Mouse (Mus musculus) CD4-positive, CD25-positive, alpha-beta regulatory T cell, adult 4 months (primary cell): Measurements from ENCODE around the gene Tceal6. TPM values are rescaled to one million over a fixed set of nuclear protein-coding genes. Genes with fewer than 3 reads are reported as not detected.
"Not testable (repeated sequence)": the region's sequence is repeated elsewhere in the genome, so short reads cannot be mapped to it uniquely, and the experiment has no call there.

Experiments used
- ATAC-seq: one replicate; pipeline ENCODE4 v1.8.0; 2017
- polyA plus RNA-seq, 2 experiments: library from polyadenylated mRNA; unstranded; fragments of 100-300 nt; shearing (Covaris generic); gene quantifications; one replicate each; pipeline ENCODE4 v1.2.1; 2017

Gene Tceal6
- not detected for polyA plus RNA-seq

DNA sequence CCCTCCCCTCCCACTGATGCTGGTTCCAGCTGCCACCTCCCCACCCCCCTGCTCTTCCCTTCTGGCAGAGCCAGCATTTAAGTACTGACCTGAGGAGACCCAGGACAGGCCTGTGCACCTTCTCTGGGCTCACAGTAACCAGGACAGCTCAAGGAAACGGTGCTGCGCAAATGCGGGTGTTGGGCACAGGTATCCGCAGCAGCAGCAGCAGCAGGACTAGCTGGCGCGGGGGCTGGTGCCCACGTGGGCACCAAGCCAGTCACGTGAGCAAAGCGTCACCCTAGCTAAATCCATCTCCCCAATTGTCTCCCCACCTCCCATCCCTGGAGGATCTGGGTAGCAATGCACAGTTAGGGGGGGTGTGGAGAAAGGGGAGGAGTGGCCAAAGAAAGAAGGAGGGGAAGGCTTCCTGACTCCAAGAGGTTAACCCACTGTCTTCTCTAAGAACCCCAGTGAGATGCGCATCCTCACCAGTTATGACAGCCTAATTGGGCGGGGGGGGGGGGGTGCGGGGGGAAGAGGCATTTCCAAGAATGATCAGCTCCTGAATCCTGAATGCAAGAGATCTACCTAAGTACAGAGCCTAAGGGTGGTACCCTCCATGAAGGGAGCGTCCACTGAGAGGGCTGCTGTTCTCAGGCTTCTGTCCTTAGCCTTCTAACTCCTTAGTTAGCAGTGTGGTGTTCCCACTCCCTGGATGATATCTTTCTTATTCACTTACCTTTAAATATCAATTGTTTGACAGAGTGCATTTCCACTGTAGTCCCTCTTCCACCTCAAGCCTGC lies at the start of gene Tceal6:
Gene Tceal6 (minus strand): TSS at position 252 of the 786 bp plus-strand sequence.
- no peak for ATAC-seq

DNA sequence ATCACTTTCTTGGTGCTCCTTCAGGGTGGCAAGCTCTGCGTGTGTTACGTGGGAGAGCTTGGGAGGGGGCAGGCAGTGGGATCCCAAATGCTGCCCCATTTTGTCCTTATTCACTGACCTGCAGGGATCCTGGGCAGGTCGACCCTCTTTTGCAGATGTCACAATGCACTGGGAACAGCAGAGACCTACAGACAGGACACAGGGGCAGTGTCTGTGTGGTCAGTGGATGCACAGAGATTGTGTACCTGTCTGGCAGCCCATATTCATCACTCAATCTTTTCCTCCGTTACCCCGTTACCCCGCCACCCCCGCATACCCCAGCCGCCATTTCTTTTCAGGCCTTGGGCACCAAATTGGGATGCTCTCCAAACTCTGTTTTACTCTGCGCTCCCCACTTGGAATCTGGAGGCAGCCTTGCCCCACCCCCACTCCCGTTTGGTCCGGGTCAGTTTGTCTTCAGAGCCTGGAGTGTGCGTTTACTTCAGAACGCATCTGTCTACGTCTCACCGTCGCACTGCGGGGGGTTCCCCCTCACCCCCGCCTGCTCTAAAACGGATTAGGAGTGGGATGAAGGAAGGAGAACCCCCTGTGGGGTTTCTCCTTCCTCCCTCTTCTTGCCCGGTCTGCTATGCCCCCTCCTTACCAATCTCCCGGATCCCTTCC lies 583 bp downstream of the Tceal6 start:
- ATAC-seq: not testable (repeated sequence)

DNA sequence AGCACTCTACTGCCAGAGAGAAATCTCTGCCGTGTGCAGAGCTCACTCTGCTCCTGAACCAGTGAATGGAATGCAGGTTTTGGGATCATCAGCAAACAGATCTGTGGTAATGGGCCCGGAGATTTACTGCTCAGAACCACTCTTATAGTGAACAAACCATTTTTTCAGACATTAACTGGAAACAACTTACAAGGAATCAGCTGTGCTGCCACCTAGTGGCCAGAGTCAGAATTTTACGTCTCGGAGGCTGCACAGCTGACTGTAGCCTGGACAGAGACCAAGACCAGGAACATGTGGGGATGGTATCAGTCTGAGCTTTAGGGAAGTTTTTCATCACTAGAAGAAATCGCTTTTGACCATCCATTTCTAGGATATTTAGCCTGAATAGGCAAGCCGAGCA lies 20.6 kb downstream of the Tceal6 start:
- not testable (repeated sequence) for ATAC-seq

DNA sequence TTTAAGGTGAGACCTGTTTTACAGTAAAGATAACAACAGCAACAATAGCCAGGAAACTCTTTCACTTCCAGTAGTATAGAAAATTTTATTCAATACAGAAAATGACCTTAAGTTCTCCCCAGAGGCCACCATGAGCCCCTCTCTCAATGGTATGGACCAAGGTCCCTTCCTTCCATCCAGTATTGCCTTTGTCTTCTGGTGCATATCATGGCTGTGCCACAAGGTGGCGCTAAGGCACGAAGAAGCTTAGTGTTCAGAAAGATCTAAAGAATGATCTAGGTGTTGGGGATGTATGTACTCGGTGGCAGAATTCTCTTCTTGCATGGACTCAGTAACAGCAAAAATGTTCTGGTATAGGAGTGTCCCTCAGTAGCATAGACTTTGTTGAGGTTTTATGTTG lies 21.8 kb downstream of the Tceal6 start:
- not testable (repeated sequence) for ATAC-seq

DNA sequence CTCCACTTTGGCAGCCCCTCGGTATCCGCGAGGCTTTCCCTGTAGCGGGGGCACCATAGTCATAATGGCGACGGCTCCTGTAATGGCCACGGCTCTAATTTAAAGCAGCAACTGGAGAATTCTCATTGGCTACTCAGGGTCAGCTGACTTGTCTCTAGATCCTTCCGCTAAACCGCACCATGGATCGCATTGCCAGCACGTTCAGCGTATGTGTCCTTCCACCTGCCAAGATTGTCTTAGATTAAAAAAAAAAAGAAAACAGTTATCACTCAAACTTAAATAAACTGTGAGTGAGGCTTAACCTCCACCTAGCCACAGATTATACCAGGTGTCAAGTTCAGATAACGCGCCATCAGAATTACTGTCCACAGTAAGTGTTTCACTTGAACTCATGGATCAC lies 33.0 kb downstream of the Tceal6 start, which contains the start of gene Gm15023:
Gene Gm15023 (minus strand): TSS at position 101 of the 400 bp plus-strand sequence.
- not testable (repeated sequence) for ATAC-seq

Other genes with a start within 250 kb of the Tceal6 start
- gene Nxf2, start 245.9 kb downstream of the Tceal6 start, polyA plus RNA-seq: under 1 TPM in 1 of 2 experiments, not detected in 1; 0.42 TPM
- gene Zmat1, start 201.5 kb downstream of the Tceal6 start, polyA plus RNA-seq: 10 to 100 TPM in 1 of 2 experiments, 1 to 10 TPM in 1; 8.1 to 10.7 TPM
- gene Gm15023, start 33.1 kb downstream of the Tceal6 start, polyA plus RNA-seq: under 1 TPM in 1 of 2 experiments, not detected in 1; 0.22 TPM
- not detected for gene Pramel3, start 91.6 kb upstream of the Tceal6 start, polyA plus RNA-seq
- gene Gm5128, start 162.6 kb upstream of the Tceal6 start, polyA plus RNA-seq: not detected
- gene Gm7903, start 223.1 kb upstream of the Tceal6 start, polyA plus RNA-seq: under 1 TPM in 1 of 2 experiments, not detected in 1; 0.35 TPM